Mouse (Mus musculus) kidney, adult 18-20 months (tissue): ENCODE measurements around the gene Fam20a.
A peak's percentile ranks its signal among the peaks of the same experiment; 100 is the strongest.
"Not testable (repeated sequence)": the region's sequence is repeated elsewhere in the genome, so short reads cannot be mapped to it uniquely, and the experiment has no call there.

Source experiments
- DNase-seq: peaks from one replicate; pipeline ENCODE4 v3.0.0; 2021

The Fam20a gene

DNA sequence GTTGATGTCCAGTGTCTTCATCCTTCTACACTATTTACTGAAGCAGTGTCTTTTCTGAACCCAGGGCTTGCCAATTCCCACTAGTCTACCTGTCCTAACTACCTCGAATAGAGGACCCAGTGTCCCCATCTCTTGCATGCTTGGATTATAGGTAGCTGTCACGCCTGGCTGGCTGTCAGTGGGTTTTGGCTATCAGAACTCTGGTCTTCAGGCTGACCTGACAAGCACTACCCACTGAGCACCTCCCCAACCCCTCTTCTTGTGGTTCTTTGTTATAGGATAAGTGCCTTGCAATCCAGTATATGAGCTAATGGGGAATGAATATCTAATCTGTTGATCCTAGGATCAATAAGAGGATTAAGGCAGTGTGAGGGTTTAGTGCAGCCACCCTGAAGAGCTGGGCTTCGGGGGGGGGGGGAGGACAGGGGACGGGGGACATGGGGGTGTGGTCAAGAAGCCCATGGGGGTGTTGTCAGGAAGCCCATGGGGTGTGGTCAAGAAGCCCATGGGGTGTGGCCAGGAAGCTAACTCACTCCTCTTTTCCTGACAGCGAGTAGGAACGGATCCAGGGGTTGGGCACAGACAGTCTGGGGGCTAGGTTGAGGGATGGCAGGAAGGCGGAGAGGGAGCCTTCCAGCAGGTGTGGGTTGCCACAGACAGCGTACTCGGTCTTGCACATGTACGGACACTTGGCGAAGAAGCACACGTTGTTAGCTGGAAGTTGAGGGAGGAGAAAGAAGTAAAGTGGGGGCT, 45.3 kb downstream of the Fam20a start:
- no peak for DNase-seq

- no peak for DNase-seq
These were observed 46.3 kb downstream of the Fam20a start for GRCm38 (mm10) chr11:109675771-109676170.

DNA sequence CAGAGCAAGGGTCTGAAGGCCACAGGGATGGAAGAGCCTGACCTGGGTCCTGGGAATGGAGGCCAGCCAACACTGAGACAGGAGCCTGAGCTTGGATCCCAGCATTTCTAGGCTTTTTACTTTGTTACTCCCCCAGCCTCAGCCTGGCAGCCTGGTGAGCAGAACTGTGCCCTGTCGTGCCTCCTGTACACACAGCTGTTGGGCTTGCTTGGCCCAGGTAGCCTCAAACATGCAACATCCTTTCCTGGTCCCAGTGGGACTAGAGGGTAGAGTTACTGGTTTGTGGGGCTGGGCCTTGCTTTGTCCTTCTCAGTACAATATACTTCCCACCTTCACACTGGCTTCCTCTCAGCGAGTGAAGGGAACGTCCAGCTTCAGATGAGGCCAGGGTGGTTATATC, 46.9 kb downstream of the Fam20a start:
- no peak for DNase-seq

DNA sequence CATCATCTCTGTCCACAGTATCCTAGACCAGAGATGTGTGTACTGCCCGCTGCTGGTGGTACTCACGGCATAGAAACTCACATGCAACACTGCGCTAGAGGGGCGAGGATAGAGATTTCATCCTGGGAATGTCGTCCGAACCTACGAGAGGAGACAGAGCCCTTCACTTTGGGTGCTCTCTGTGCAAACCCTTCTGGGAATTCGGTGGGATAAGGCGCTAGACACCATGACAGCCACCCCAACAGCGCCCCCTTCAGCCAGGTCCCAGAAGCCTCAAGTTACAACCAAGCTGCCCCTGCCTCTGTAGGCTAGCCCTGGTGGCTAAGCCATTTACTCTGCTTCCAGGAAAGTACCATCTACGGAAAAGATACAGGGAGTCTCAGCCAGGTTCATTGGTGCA, 47.5 kb downstream of the Fam20a start:
- no peak for DNase-seq

DNA sequence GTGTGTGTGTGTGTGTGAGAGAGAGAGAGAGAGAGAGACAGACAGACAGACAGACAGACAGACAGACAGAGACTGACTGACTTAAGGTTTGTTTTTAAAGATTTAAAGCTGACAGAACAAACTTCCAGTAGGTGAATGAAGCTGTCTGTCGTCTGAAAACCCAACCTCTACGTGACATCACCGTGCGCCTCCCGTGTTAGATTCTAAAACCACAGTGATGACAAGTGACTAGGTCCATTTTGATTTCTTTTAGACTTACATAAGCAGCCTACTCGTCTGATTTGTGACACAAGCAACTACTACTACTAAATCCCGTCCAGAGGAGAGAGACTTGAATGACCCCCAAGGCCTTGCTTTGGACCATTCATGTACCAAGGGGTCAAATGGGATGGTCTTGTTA, 48.3 kb downstream of the Fam20a start:
- no peak for DNase-seq

- no peak for DNase-seq
These were observed 49.0 kb downstream of the Fam20a start for GRCm38 (mm10) chr11:109672881-109673739.

DNA sequence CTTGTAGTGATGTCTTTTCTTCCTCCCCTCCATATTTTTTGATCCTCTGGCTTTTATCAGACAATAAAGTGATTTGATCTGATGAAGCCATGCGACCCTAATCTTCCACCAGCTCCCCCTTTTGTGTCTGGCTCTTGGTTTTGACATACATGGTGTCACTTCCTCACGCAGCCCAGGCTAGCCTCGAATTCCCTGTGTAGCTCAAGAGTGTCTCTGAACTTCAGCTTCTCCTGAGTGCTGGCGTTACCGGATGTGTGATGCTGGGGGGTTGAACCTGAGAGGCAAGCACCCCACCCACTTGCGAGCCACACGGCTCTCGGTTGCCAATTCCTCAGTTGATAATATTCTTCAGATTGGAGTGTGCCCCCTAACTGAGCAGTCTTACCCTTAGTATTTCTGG, 49.7 kb downstream of the Fam20a start:
- no peak for DNase-seq

GRCm38 (mm10) chr11:109672021-109672324, 50.1 kb downstream of the Fam20a start:
- no peak for DNase-seq

DNA sequence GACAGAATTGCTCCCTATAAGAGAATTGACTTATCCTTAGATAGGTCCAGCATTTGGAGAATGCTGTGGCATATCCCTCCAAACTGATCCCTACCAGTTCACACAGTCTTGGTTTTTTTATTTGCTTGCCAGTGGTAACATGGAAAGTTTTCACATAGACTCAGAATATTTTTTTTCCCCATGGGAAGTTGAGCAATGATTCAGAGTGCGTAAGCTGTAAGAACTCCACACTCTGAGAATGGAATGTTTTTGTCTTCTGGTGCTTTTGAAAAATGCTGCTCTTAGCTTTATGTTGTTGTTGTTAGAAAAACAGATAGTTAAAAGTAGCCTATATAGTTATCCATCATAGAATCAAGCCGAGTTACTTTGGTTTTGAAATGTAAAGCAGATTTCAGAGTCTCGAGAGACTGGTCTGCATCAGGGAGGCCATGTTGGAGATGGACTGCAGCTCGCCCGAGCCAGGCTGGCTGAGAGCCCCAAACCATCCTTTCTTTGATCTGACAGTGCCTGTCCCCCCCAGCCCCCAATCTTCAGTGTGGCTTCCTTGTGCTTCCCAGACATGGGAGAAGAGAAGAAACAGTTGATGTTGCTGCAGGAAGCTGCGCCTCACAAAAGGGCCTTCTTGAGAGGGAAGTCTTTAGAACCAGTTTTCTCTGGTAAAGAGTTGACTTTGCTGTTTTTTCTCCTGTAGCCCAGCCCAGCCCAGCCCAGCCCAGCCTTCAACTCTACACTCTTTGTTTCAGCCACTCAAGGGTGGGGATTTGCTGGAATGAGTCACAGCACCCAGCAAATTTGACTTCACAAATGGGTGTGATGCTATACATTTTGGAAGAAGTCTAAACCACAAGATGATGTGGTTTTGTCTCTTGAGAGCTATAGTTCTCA, 50.7 kb downstream of the Fam20a start:
- DNase-seq, result no peak

DNA sequence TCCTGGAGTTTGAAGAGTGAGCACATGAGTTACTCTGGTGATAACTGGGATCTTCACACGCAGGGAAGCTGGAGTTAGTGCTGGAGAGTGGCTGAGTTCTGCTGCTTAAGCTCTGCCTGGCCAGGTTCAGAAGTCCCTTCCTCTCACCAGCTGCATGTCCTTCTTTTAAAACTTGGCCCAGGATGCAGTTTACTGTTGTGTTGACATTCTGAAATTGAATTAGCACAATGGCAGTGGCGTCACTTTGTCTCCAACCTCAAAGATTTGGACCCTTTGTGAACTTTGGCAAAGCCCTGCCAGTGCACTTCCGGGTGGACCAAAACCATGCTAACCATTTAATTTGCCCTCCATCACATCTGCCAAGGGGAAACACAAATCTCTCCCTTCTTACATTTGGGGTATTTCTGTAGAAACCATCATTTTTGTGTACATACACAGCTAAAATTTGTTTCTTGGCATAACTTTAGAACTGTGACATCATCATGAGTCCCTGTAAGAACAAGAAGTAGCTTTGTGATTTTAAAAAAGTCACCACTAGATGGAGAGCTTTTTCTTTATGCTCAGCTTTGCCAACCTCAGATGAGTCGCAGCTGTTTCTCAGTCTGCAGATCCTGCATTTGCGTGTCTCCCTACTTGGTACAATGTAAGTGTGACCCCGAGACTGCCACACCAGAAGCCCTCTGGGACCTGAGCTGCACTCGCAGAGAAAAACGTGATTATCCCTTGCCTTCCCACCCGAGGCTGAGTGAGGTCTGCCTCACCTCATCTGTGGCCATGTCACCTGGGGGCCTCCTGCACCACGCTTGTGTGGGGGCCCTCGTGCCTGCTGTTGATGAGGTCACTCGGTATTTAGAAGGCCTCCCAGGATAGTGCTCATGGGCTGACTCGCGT, 51.8 kb downstream of the Fam20a start:
- peak; percentile 28 for DNase-seq

DNA sequence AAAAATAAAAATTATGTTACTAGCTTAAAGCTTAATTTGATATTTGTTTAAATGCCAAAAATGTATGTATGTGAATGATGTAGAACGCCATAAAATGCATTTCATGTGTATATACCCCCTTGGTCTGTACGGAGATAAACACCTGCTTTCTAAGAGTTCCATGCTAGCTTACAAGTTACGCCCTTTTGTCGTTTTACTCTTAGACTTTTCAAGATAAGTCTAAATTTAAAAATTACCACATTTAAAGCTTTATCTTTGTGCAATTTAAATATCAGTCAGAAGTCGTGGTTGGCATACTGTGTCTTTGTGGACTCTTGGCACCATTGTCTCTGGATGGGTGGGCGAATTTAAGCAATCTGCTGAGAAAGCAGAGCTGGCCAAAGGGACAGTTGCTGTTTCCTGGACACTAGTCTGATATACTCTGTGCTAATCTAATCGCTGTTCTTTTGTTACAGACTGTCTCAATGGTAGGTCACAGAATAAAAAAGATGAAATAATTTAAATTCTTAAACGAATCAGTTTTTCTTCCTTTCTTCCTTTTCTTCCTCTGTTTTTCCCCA, 52.9 kb downstream of the Fam20a start:
- no peak for DNase-seq

DNA sequence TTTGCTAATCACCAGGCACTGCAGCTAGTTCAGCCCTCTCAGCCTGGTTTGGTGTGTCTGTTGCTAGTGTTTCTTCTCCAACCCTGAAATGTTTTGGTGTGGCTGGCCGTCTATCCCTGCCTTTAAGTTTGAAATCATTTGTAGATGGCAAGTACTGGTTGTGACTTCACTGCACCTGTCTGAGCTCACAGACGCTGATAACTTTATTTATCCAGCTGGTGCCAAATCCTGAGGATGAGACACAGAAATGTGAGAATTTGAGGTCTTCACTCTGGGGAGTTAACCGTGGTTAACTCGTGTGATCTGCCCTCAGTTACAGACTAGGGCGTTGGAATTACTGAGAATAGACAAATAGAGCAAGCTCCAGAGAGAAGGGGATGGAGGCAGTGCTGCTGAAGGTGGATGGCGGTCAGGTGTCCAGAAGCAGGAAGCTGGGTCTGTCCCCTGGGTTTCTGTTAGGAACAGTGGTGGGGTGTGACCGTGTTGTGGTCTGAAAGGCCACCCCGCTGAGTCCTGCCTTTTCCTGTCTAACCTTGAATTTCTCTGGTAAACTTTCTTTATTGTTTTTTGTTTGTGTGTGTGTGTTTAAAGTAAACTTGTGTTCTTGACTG, 53.9 kb downstream of the Fam20a start:
- no peak for DNase-seq

- DNase-seq, result no peak
These were observed 54.7 kb downstream of the Fam20a start for GRCm38 (mm10) chr11:109667371-109667770.

DNA sequence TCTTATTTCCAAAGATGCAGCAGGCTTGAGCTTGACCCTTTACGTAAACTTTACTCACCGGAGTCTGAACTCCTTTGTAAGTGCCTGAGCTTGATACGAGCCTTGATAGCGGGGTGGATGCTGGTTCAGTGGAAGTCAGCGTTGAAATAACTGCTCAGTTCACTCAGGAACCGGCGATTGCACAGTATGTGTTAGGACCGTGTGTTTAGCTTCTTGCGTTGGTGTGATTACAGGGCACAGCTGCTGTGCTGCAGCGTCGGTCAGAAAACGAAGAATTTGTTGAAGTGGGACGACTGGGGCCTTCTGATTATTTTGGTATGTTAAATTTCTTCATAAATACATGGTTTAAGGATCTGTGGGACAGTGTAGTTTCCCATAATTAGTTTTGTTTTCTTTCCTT, 55.7 kb downstream of the Fam20a start:
- DNase-seq, result no peak

GRCm38 (mm10) chr11:109665424-109665823, 56.7 kb downstream of the Fam20a start:
- no peak for DNase-seq

- DNase-seq, result no peak
These were observed 57.8 kb downstream of the Fam20a start for GRCm38 (mm10) chr11:109664293-109664692.

DNA sequence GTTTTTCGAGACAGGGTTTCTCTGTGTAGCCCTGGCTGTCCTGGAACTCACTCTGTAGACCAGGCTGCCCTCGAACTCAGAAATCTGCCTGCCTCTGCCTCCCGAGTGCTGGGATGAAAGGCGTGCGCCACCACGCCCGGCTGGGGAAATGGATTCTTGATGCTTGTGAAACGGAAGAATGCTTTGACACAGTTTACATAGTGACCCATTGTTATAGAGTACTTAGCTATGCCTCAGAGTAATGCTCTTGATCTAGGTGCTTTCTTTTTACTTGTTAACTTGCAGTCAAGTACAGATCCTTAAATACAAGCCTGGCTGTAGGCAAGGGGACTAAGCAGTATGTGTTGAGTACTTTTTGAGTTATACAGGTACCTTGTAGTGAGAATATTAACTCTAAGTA, 61.6 kb downstream of the Fam20a start:
- not testable (repeated sequence) for DNase-seq

GRCm38 (mm10) chr11:109656232-109656631, 65.8 kb downstream of the Fam20a start:
- DNase-seq, result no peak

- no peak for DNase-seq
These were observed 67.5 kb downstream of the Fam20a start for GRCm38 (mm10) chr11:109654581-109654980.

DNA sequence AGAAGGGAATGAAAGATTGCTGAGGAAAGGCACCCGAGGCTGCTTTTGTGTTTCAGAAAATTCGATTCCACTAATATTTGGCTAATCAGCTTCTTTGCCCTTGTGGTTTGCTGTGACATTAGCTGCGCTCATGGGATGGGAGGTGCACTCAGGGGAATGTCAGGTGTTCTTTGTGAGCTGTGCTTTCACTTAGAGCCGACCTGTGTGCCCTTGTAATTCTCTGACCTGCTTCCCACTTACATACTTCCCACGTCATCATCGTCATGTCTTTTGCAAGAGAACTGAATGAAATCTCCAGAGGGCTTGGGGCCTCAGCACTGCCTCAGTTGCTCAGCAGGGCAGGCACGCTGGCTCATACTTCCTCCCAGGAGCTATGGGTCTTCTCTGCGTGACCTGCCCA, 68.9 kb downstream of the Fam20a start:
- DNase-seq, result no peak

DNA sequence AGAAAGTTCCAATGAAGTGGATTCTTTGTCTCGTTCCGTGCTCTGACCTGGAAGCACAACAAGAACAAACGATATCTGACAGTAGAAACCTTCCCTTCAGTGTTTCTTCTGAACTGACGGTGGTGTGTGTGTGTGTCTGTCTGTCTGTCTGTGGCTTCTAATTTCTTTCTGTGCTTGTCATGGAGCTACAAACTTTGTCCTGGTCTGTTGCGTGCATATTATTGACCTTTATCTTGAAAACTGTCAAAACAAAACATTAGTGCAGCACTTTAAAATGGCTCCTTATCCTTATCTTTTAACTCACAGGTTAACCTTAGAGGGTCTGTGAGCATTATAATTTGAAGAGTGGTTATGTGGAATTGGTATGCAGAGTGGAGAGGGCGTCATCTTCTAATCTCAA, 69.6 kb downstream of the Fam20a start:
- DNase-seq, result no peak
